Mouse (Mus musculus) mouse embryonic stem cell (cell line): ENCODE measurements around the gene Nfe2l3.
"Not testable (repeated sequence)": the region's sequence is repeated elsewhere in the genome, so short reads cannot be mapped to it uniquely, and the experiment has no call there.

ENCODE experiments used
- in situ Hi-C, 2 experiments: fragments of 300-500 bp; cut with MboI; formaldehyde crosslinking; loops; 1 replicate in 1 of 2; 3 replicates in 1 of 2; pipeline ENCODE4 v1.14.3; 2019 to 2020; ENCODE audit warnings: low sequenced_read_pairs in 2 of 2, low pct_unique_long_range_greater_than_20kb in 1 of 2, mixed read lengths in 1 of 2; ENCODE audit not compliant: unreplicated experiment in 1 of 2

Nfe2l3 gene

GRCm38 (mm10) chr6:51471782-51472181 is 39.3 kb downstream of the Nfe2l3 start:
- in situ Hi-C loops, result no loop called here

DNA sequence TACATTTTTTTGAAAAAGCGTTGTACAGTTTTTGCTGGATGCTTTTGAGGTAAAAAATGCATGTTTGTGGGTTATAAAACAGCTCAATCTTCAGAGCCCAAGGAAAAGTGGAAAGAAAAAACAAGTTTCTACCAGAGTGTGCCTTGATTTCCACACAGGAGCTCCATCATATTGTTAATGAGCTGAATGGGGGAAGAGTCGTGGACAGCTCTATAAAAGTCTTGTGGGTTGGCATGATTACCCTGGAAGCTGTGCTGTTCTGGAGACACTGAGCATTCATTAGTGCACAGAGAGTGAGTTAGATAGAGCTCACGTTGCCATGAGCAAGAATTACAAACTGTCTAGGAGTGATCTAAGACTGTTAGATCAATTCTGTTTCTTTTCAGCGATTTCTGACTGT is 39.7 kb downstream of the Nfe2l3 start:
- in situ Hi-C loops, result no loop called here

- in situ Hi-C loops, result no loop called here
Measured at GRCm38 (mm10) chr6:51479136-51479731, 46.8 kb downstream of the Nfe2l3 start.

GRCm38 (mm10) chr6:51481548-51481947 is 49.1 kb downstream of the Nfe2l3 start:
- in situ Hi-C loops, result no loop called here

GRCm38 (mm10) chr6:51483861-51484260 is 51.4 kb downstream of the Nfe2l3 start:
- in situ Hi-C loops, result no loop called here

- in situ Hi-C loops, result not testable (repeated sequence)
Measured at GRCm38 (mm10) chr6:51484556-51484955, 52.1 kb downstream of the Nfe2l3 start.

GRCm38 (mm10) chr6:51485646-51486045 is 53.2 kb downstream of the Nfe2l3 start:
- in situ Hi-C loops, result no loop called here

DNA sequence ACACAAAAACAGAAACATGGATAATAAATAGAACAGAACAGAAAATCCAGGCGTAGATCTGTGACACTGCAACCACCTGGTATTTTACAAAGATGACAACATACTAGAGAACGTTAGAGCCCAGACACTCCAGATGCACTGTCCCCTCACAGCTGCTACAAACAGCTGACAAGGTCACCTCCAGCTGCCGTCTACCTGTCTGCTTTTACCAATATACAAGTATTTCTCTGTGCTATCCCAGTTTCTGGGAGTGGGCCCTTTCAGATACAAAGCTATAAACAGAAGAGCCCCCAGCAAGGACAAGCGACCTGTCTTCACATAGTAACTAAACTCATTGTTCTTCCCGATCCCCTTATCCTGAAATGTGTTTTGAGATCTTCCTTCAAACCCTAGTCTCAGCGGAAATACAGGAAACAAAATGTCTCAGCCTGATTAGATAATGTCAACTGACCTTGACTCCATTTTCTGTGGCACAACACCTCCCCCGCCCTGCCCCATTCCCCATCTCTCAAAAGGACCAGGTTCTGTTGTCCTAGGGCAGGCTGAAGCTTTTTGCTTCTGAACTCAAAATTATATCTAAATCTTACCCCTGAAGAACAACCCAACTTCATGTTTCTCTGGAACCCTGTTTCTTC is 53.7 kb downstream of the Nfe2l3 start:
- in situ Hi-C loops, result no loop called here

DNA sequence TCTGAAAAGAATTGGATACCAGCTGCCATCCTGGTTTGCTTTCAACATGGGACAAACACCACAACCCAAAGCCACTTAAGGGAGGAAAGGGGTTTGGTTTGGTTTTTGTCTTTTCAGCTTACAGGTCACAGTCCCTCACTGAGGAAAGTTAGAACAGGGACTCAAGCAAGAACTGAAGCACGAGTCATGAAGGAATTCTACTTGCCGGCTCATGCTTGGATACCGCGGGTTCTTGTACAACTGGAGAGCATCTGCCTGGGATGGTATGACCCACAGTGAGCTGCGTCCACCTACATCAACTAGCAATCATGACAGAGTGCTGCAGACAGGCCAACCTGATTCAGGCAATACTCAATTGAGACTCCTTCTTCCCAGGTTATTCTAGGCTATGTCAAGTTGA is 54.3 kb downstream of the Nfe2l3 start:
- in situ Hi-C loops, result no loop called here

- in situ Hi-C loops, result no loop called here
Measured at GRCm38 (mm10) chr6:51489787-51490186, 57.3 kb downstream of the Nfe2l3 start.

DNA sequence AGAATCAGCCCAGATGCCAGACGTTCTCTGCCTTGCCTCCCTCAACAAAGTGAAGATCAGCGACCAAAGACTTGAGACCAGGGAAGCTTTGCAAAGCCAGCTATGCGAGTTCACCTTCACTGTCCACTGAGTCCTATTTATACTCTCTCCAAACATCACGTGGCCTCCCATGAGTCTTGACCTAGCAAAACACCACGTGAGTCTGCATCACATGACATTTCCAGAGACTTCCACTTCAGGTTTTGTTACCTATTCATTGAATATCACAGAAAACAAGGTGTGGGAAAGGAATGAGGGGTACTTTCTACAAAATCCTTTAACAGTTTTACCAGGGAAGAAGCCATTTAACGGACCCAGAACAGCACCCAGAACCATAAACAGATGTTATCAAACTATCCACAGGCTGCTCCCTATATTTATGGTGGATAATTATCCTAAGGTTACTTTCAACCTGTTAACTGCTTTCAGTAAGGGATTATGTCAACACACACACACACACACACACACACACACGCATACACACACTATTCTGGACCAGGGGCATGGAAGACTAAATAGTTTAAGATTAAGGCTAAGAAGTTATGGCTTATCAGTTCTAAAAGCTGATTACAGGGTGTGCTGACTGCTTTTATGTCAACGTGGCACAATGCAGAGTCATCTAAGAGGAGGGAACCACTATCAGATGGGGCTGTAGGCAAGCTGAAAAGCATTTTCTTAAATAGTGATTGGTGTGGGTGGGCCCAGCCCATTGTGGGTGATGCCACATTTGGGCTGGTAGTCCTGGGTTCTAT is 65.0 kb downstream of the Nfe2l3 start:
- in situ Hi-C loops, result no loop called here

- in situ Hi-C loops, result loop anchor here in 1 of 2 experiments (5.0 kb wide), 1 partner anchor 77 kb away; no protein-coding TSS in a partner anchor
Measured at GRCm38 (mm10) chr6:51505671-51506070, 73.2 kb downstream of the Nfe2l3 start.

- in situ Hi-C loops, result loop anchor here in 1 of 2 experiments (5.0 kb wide), 1 partner anchor 75 kb away; no protein-coding TSS in a partner anchor
Measured at GRCm38 (mm10) chr6:51507556-51507955, 75.1 kb downstream of the Nfe2l3 start.
